Mouse (Mus musculus): ENCODE measurements around the gene Tmem43. TPM values are rescaled to one million over a fixed set of nuclear protein-coding genes. Genes with fewer than 3 reads are reported as not detected.
A peak's percentile ranks its signal among the peaks of the same experiment; 100 is the strongest.
"Not testable (repeated sequence)": the region's sequence is repeated elsewhere in the genome, so short reads cannot be mapped to it uniquely, and the experiment has no call there.

The Tmem43 gene
- polyA plus RNA-seq, 1 experiment from 2014 or later = 44.7 TPM

- ATAC-seq (replicated peaks; ENCODE audit: low FRiP score) = no peak
- no peak overlapping the region for H3K4me3 ChIP-seq (replicated peaks)
- 81% methylated on average over 2 of the region's 2 CpGs for WGBS
- no peak overlapping the region for H3K27ac ChIP-seq
- peaks cover 23% of the 10 kb centered on the region for H3K4me1 ChIP-seq
- peaks cover 35% of the 10 kb centered on the region for H3K36me3 ChIP-seq
- no peak overlapping the region for H3K4me2 ChIP-seq
- no peak overlapping the region for H3K9ac ChIP-seq
- H3K27me3 ChIP-seq = no peaks in the 10 kb centered on the region
- no peaks in the 10 kb centered on the region for H3K9me3 ChIP-seq (replicated peaks)
These were observed 2.8 kb upstream of the Tmem43 start for GRCm38 (mm10) chr6:91470712-91471111.

DNA sequence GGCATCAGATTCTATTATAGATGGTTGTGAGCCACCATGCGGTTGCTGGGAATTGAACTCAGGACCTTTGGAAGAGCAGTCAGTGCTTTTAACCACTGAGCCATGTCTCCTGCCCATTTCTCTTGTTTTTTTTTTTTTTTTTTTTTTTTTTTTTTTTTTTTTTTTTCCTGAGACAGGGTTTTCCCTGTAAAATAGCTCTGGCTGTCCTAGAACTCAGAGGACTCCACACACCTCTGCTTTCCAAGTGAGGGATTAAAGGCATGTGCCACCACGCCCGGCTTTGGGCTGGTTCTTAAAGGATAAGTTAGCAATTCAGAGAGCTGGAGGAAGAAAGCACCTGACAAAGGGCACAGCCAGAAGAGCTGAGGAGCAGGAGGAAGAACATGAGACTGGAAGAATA, 2.1 kb upstream of the Tmem43 start:
- not testable (repeated sequence) for H3K27ac ChIP-seq; H3K4me3 ChIP-seq (replicated peaks); ATAC-seq (replicated peaks; ENCODE audit: low FRiP score); H3K4me2 ChIP-seq; H3K9me3 ChIP-seq (replicated peaks); H3K9ac ChIP-seq; H3K27me3 ChIP-seq
- WGBS = 89% methylated on average over 3 of the region's 3 CpGs
- Histone ChIP-seq H3K36me3 (peaks cover 29% of the 10 kb centered on the region), H3K4me1 (peaks cover 23% of the 10 kb centered on the region)

DNA sequence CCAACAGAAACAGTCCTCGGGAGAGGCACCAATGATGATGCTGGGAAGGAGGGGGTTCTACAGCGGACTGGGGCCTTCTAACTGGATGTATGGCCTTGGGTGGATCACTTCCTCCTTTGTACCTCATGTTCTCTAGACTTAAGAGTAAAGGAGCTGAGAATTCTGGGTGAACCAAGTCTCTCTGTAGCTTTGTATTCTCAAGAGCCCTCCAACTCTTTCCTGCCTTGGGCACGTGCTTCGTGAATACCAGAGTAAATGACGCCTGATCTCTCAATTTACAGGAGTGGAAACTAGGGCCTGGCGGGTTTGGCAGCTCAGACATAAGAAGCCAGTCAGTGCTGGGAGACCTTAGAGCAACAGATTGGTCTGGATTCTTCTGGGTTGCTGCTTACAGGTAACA, 1.2 kb upstream of the Tmem43 start:
- H3K4me1 ChIP-seq = peaks cover 23% of the 10 kb centered on the region
- peak overlapping the region; percentile 84 for H3K4me3 ChIP-seq (replicated peaks)
- H3K36me3 ChIP-seq = peaks cover 28% of the 10 kb centered on the region
- H3K27ac ChIP-seq = 0 out of 2 replicates have a peak overlapping the region, but pooled peaks have one; percentile 91
- 29% methylated on average over 6 of the region's 6 CpGs for WGBS
- H3K27me3 ChIP-seq = no peaks in the 10 kb centered on the region
- peak overlapping the region; percentile 71 for H3K4me2 ChIP-seq
- no peak for ATAC-seq (replicated peaks; ENCODE audit: low FRiP score)
- H3K9ac ChIP-seq = peak overlapping the region; percentile 88
- no peaks in the 10 kb centered on the region for H3K9me3 ChIP-seq (replicated peaks)

- ATAC-seq (replicated peaks; ENCODE audit: low FRiP score) = peak; percentile 45
- Histone ChIP-seq H3K4me3 (replicated peaks) (peak overlapping the region; percentile 84), H3K36me3 (peaks cover 37% of the 10 kb centered on the region), H3K4me1 (peaks cover 23% of the 10 kb centered on the region), H3K9ac (peak overlapping the region; percentile 59), H3K27me3 (no peaks in the 10 kb centered on the region), H3K9me3 (replicated peaks) (no peaks in the 10 kb centered on the region), H3K4me2 (peak overlapping the region; percentile 74), H3K27ac (peak overlapping the region; percentile 55)
- under 1% methylated on average over 27 of the region's 27 CpGs for WGBS
These were observed 420 bp downstream of the Tmem43 start for GRCm38 (mm10) chr6:91473805-91474440.

DNA sequence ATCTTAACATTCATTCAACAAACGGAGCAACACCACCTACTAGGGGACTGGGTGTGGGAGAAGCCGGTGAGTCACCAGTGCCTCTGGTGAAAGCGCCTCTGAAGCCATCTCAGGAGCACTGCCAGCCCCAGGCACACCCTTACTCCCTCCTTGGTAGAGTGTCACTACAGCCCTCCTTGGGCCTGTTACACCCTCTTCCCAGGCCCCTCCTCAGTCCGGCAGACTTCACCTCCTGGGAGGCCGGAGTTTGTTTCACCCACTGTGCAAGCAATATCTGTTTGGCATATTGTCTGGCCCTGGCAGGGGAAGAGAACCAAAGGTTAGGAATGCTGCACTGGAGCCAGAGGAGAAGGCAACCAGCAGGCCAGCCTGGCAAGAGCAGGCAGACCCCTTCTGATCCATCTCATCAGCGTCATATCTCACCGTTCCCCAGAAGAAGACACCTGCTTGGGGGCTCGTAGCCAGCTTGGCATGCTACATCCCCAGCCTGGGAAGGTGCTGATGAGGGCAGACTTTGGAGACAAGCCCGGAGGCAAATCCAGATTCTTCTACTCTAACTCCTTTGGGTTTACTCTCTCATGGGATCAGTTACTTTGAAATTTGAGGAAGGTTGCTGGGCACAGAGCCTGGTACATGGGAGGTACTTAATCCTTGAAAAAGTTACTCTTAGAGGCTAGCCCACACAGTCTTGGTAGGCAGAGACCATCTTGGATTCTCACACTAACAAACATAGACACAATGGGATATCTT, 1.1 kb downstream of the Tmem43 start:
- 0 out of 2 replicates have a peak overlapping the region, but pooled peaks have one; percentile 55 for H3K27ac ChIP-seq
- H3K4me3 ChIP-seq (replicated peaks) = peak overlapping the region; percentile 84
- peak overlapping the region; percentile 74 for H3K4me2 ChIP-seq
- ATAC-seq (replicated peaks; ENCODE audit: low FRiP score) = no peak
- H3K9me3 ChIP-seq (replicated peaks) = no peaks in the 10 kb centered on the region
- H3K4me1 ChIP-seq = peaks cover 23% of the 10 kb centered on the region
- no peaks in the 10 kb centered on the region for H3K27me3 ChIP-seq
- WGBS = 52% methylated on average over 9 of the region's 9 CpGs
- peaks cover 40% of the 10 kb centered on the region for H3K36me3 ChIP-seq
- H3K9ac ChIP-seq = peak overlapping the region; percentile 59

GRCm38 (mm10) chr6:91476541-91476940, 3.0 kb downstream of the Tmem43 start:
- peaks cover 22% of the 10 kb centered on the region for H3K4me1 ChIP-seq
- H3K36me3 ChIP-seq = peaks cover 51% of the 10 kb centered on the region
- 93% methylated on average over 2 of the region's 2 CpGs for WGBS
- no peak for ATAC-seq (replicated peaks; ENCODE audit: low FRiP score)
- no peak overlapping the region for H3K27ac ChIP-seq
- no peaks in the 10 kb centered on the region for H3K9me3 ChIP-seq (replicated peaks)
- H3K4me3 ChIP-seq (replicated peaks) = no peak overlapping the region
- no peak overlapping the region for H3K9ac ChIP-seq
- H3K27me3 ChIP-seq = no peaks in the 10 kb centered on the region
- no peak overlapping the region for H3K4me2 ChIP-seq

DNA sequence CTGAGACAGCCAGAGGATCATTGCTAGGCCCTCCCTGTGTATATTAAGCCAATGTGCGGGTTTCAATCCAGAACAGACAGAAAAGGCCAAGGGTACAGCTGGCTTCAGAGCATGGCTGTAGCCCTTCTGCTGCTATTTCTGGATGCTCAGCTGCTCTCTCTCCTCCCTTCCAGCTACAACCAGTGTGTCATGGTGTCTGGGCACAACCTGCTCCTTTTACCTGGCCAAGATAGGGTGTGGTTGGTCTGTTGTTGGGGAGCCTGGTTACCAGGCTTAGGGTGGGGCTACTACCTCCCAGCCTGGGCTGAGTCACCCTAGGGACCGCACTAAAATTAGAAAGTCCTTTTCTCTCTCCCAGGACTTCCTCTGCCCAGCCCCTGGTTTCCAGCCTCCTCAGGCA, 9.9 kb downstream of the Tmem43 start:
- no peak for ATAC-seq (replicated peaks; ENCODE audit: low FRiP score)
- 100% methylated on average over 2 of the region's 2 CpGs for WGBS

DNA sequence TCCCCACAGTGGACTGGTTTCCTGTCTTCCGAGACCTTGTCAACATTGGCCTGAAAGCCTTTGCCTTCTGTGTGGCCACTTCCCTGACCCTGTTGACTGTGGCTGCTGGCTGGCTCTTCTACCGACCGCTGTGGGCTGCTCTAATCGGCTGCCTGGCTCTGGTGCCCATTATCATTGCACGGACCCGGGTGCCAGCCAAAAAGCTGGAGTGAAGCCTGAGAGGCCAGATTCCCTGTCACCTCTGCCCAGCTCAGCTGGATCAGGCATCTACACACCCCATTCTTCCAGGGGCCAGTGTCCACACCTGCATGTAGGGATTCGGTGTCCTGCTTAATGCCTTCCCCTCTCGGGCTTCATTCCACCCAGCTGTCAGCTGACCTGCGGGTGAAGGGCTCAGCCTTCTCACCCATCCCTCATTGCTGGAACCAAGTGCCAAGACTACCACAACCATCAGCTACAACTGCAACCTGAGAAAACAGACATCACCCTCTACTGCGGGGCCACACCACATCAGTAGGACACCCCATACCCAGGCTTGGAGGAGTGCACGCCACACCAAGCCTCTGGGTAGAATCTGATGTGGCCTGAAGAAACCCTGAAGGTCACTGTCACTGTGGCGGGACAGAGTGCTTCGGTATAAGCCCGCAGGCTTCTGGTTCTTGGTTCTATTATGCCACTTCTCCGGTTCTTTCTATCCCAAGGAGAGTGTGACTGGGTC, 13.4 kb downstream of the Tmem43 start:
- Histone ChIP-seq H3K9me3 (replicated peaks) (no peaks in the 10 kb centered on the region), H3K4me2 (no peak overlapping the region), H3K27me3 (no peaks in the 10 kb centered on the region), H3K4me1 (0 out of 2 replicates have a peak, but pooled peaks cover 3% of the 10 kb centered on the region), H3K4me3 (replicated peaks) (no peak overlapping the region), H3K9ac (no peak overlapping the region), H3K27ac (no peak overlapping the region), H3K36me3 (peaks cover 98% of the 10 kb centered on the region)
- ATAC-seq (replicated peaks; ENCODE audit: low FRiP score) = no peak
- 89% methylated on average over 15 of the region's 15 CpGs for WGBS

More for the DNA sequence above, 9.9 kb downstream of the Tmem43 start:
- H3K36me3 ChIP-seq = peaks cover 99% of the 10 kb centered on the region
- H3K9me3 ChIP-seq (replicated peaks) = no peaks in the 10 kb centered on the region
- no peak overlapping the region for H3K27ac ChIP-seq
- H3K4me3 ChIP-seq (replicated peaks) = no peak overlapping the region
- no peak overlapping the region for H3K4me2 ChIP-seq
- H3K27me3 ChIP-seq = no peaks in the 10 kb centered on the region
- no peak overlapping the region for H3K9ac ChIP-seq
- H3K4me1 ChIP-seq = no peaks in the 10 kb centered on the region

DNA sequence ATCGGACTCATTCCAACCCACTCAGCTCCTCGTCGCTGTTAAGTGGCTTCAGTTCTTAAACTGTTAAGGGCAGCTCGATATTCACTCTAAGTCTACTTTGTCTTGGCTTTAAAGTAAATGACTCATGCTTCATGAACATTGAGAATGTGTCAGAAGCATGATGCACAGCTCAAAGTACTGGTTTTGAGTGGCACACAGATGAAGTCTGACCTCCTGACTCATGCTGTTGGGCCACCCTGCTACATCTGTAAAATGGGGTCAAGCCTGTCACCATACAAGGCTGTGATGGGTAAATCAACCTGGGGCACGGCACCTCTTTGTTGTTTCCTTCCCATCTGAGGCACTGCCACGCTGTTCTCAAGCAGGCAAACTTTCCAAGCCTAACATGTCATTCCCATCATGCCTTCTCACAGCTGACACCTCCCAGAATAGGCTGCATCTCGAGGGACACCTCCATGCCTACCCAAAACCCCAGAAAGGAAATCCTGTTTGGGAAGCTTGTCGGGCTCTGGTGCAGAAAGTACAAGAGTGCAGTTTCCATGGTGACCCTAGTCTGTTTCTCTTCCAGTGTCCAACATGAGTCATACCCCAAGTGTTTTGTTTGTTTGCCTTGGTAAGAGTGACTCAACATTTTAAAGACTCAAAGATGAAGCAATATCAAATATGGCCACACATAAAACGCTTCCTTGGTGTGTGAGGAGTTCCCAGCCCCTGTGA, 15.2 kb downstream of the Tmem43 start:
- H3K9me3 ChIP-seq (replicated peaks) = no peaks in the 10 kb centered on the region
- no peak for ATAC-seq (replicated peaks; ENCODE audit: low FRiP score)
- no peak overlapping the region for H3K27ac ChIP-seq
- no peaks in the 10 kb centered on the region for H3K27me3 ChIP-seq
- no peak overlapping the region for H3K4me3 ChIP-seq (replicated peaks)
- H3K9ac ChIP-seq = no peak overlapping the region
- 81% methylated on average over 9 of the region's 9 CpGs for WGBS
- no peak overlapping the region for H3K4me2 ChIP-seq
- 0 out of 2 replicates have a peak, but pooled peaks cover 3% of the 10 kb centered on the region for H3K4me1 ChIP-seq
- H3K36me3 ChIP-seq = peaks cover 96% of the 10 kb centered on the region

GRCm38 (mm10) chr6:91489872-91490271, 16.4 kb downstream of the Tmem43 start:
- Histone ChIP-seq H3K36me3 (peaks cover 91% of the 10 kb centered on the region), H3K4me3 (replicated peaks) (no peak overlapping the region), H3K4me1 (0 out of 2 replicates have a peak, but pooled peaks cover 3% of the 10 kb centered on the region), H3K9ac (no peak overlapping the region), H3K27me3 (no peaks in the 10 kb centered on the region), H3K9me3 (replicated peaks) (no peaks in the 10 kb centered on the region), H3K4me2 (no peak overlapping the region), H3K27ac (0 out of 2 replicates have a peak overlapping the region, but pooled peaks have one; percentile 10)
- no peak for ATAC-seq (replicated peaks; ENCODE audit: low FRiP score)
- WGBS = 86% methylated on average over 10 of the region's 10 CpGs

DNA sequence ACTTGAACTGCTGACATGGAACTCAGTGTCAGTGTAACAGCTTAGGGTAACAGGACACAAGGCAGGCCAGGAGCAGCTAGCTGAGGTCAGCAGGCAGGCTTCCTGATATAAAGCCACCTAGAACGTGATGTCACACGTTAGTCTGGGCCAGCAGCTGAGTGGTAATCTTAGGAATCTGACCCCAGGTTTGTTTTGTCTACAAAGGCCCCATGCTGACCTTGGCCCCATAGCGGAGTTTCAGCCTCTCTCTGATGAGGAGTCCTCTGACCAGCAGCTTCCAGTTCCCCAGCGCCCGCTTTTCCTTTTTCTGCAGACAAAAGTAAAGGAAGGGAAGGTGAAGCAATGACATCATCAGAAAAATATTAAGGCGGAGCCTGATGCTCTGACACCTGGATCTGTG, 17.5 kb downstream of the Tmem43 start:
- H3K9me3 ChIP-seq (replicated peaks) = no peaks in the 10 kb centered on the region
- 0 out of 2 replicates have a peak, but pooled peaks cover 3% of the 10 kb centered on the region for H3K4me1 ChIP-seq
- WGBS = 67% methylated on average over 6 of the region's 6 CpGs
- no peak overlapping the region for H3K4me3 ChIP-seq (replicated peaks)
- H3K27me3 ChIP-seq = no peaks in the 10 kb centered on the region
- H3K27ac ChIP-seq = no peak overlapping the region
- H3K36me3 ChIP-seq = peaks cover 91% of the 10 kb centered on the region
- no peak overlapping the region for H3K4me2 ChIP-seq
- ATAC-seq (replicated peaks; ENCODE audit: low FRiP score) = no peak
- no peak overlapping the region for H3K9ac ChIP-seq
